28 mouse cellular contexts compared by ENCODE assay signal in genomic region chr3:130256059-130256458, GRCm38 (mm10).
"Had no signal": no experiment of that assay in that cellular context is flagged by ENCODE, and none has a peak within 500 bp of the region (broad histone marks: within the 10 kb centered on the region; RNA-seq: fewer than 3 reads in every experiment).

No protein-coding gene starts in this region.

- H3K4me3 ChIP-seq: embryonic facial prominence, embryonic 10.5 days; embryonic facial prominence, embryonic 12.5 days; embryonic facial prominence, embryonic 13.5 days; embryonic facial prominence, embryonic 15.5 days; erythroblast, embryonic 14.5 days; forebrain, embryonic 10.5 days; forebrain, embryonic 12.5 days; forebrain, embryonic 13.5 days; forebrain, embryonic 15.5 days; gastrocnemius, adult 2 months had no signal

- ATAC-seq: forebrain, embryonic 13.5 days; forebrain, embryonic 14.5 days; forebrain, embryonic 15.5 days; forebrain, embryonic 16.5 days; forebrain, postnatal 0 days had no signal

- H3K4me1 ChIP-seq: embryonic facial prominence, embryonic 10.5 days; embryonic facial prominence, embryonic 12.5 days; embryonic facial prominence, embryonic 13.5 days; embryonic facial prominence, embryonic 15.5 days; forebrain, embryonic 10.5 days; forebrain, embryonic 12.5 days; forebrain, embryonic 13.5 days; forebrain, embryonic 15.5 days had no signal

- H3K27ac ChIP-seq: embryonic facial prominence, embryonic 10.5 days; embryonic facial prominence, embryonic 12.5 days; embryonic facial prominence, embryonic 13.5 days; embryonic facial prominence, embryonic 15.5 days; forebrain, embryonic 10.5 days; forebrain, embryonic 12.5 days; forebrain, embryonic 13.5 days; forebrain, embryonic 15.5 days; gastrocnemius, adult 2 months had no signal

- H3K36me3 ChIP-seq: embryonic facial prominence, embryonic 10.5 days; embryonic facial prominence, embryonic 12.5 days; embryonic facial prominence, embryonic 13.5 days; embryonic facial prominence, embryonic 15.5 days; forebrain, embryonic 10.5 days; forebrain, embryonic 12.5 days; forebrain, embryonic 15.5 days had no signal

- H3K27me3 ChIP-seq: embryonic facial prominence, embryonic 12.5 days; embryonic facial prominence, embryonic 13.5 days; embryonic facial prominence, embryonic 15.5 days; forebrain, embryonic 12.5 days; forebrain, embryonic 13.5 days; forebrain, embryonic 15.5 days had no signal

- H3K4me2 ChIP-seq: embryonic facial prominence, embryonic 12.5 days; embryonic facial prominence, embryonic 13.5 days; embryonic facial prominence, embryonic 15.5 days; forebrain, embryonic 12.5 days; forebrain, embryonic 13.5 days; forebrain, embryonic 15.5 days had no signal

- H3K9me3 ChIP-seq: embryonic facial prominence, embryonic 12.5 days; embryonic facial prominence, embryonic 15.5 days; forebrain, embryonic 12.5 days; forebrain, embryonic 15.5 days had no signal

- H3K9ac ChIP-seq: embryonic facial prominence, embryonic 12.5 days; embryonic facial prominence, embryonic 13.5 days; embryonic facial prominence, embryonic 15.5 days; forebrain, embryonic 12.5 days; forebrain, embryonic 13.5 days; forebrain, embryonic 15.5 days; forebrain, postnatal 0 days had no signal

- DNase-seq: cerebellum, adult 18-20 months; cerebellum, adult 2 months; cerebellum, adult 8-10 months; cerebellum, adult 9-10 months; cerebellum, adult 9-11 months; cerebellum, postnatal 10 days; cerebellum, postnatal 14 days; cerebellum, postnatal 25 days; cerebellum, postnatal 36 days; embryo, embryonic 11 days; forebrain, postnatal 0 days; gastrocnemius, adult 2 months; gastrocnemius, postnatal 10 days; gastrocnemius, postnatal 14 days; gastrocnemius, postnatal 36 days; heart, adult 11 months; heart, adult 18-20 months had no signal
